16 mouse cellular contexts compared by ENCODE assay signal in the genomic region with DNA sequence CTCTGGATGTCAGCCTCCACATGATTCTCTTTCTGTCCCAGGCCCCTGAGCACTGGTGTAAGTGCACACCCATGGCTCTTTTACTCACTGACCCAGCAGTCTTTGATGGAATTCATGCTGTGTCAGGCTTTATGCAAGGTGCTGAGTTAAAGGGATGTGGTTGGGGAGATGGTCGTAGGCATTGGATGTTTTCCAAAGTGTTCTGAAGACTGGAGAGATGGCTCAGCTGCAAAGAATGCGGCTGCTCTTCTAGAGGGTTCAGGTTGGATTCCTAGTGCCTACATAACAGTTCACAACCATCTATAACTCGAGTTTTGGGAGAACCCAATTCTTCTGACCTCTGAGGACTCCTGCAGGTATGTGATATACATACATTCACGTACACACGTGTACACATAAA.
"Had no signal": no experiment of that assay in that cellular context is flagged by ENCODE, and none has a peak within 500 bp of the region (broad histone marks: within the 10 kb centered on the region; RNA-seq: fewer than 3 reads in every experiment).

No protein-coding gene starts in this region.

- H3K27ac ChIP-seq: midbrain, embryonic 10.5 days; midbrain, embryonic 12.5 days; neural tube, embryonic 13.5 days; neural tube, embryonic 15.5 days; stomach, embryonic 15.5 days had no signal

- H3K27me3 ChIP-seq: midbrain, embryonic 12.5 days; neural tube, embryonic 13.5 days; neural tube, embryonic 15.5 days; stomach, embryonic 15.5 days had no signal

- H3K4me3 ChIP-seq: midbrain, embryonic 10.5 days; midbrain, embryonic 12.5 days; myocyte; neural tube, embryonic 13.5 days; neural tube, embryonic 15.5 days; stomach, embryonic 15.5 days had no signal

- ATAC-seq: midbrain, embryonic 16.5 days had no signal

- DNase-seq: lung, adult 18-20 months; lung, embryonic 14.5 days; lung, postnatal 10 days; lung, postnatal 4 days; midbrain, embryonic 14.5 days; right cerebral cortex, postnatal 14 days; thymus, adult 2 months; thymus, postnatal 25 days; thymus, postnatal 4 days had no signal
